Mouse (Mus musculus) mesoderm, embryonic 11.5 days (tissue): ENCODE data around the gene Thsd1.

Experiments
- DNase-seq: peaks from one replicate; pipeline ENCODE4 v3.0.0-alpha.2; 2012; ENCODE audit warnings: low read depth, low spot score

Gene Thsd1

DNA sequence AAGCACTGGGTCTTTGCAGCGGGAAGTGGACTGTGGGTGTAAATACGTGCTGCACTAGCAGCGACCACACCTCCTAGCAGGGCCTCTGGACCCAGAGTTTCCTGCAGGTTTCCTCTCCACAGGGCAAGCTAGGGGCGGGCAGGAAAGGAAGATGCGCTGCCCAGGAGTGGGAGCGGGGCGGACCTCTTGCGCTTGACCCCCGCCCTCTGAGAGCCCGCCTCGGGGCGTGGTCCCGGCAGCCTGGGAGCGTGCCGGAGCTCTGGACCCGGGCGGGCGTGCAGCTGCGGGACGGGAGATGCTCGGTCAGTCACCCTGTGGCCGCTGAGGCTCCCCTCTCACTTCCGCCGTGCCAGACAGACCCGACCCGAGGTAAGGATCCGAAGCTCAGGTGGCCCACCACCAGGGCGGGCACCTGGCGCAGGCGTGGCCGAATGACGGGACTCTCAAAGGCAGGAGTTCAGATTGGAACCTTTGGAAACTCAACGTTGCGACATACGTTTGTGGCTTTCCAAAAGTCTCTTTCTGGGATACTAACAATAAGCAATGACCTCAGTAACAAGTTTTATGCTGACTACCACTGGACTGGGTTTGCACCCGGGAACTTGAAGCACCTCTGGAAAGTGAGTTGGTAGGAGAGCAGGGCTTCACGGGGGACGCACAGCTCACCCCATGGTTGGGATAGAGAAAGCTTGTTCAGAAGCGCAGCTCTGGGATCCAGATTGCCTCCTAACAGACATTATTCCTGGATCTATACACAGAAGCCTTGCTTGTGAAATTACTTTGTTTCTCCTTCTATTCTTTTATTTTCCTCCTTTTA is at the start of gene Thsd1:
Gene Thsd1, plus strand, starts transcription at position 253 of the 817 bp plus-strand sequence.
- DNase-seq = peak; percentile 64

DNA sequence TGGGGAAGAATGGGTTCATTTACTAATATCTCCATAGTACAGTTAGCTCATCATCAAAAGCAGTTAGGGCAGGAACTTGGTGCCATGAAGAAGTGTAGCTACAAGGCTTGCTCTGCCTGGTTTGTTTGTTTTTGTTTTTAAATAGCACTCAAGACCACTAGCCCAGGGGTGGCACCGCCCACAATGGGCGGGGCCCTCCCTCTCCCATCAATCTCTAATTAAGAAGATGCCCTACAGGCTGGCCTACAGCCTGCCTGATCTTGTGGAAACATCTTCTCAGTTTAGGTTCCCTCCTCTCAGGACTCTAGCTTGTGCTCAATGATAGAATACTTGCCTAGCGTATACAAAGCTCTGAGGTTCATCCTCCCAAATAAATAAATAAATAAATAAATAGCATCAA is 42.2 kb upstream of the Thsd1 start:
- DNase-seq = peak; percentile 62

DNA sequence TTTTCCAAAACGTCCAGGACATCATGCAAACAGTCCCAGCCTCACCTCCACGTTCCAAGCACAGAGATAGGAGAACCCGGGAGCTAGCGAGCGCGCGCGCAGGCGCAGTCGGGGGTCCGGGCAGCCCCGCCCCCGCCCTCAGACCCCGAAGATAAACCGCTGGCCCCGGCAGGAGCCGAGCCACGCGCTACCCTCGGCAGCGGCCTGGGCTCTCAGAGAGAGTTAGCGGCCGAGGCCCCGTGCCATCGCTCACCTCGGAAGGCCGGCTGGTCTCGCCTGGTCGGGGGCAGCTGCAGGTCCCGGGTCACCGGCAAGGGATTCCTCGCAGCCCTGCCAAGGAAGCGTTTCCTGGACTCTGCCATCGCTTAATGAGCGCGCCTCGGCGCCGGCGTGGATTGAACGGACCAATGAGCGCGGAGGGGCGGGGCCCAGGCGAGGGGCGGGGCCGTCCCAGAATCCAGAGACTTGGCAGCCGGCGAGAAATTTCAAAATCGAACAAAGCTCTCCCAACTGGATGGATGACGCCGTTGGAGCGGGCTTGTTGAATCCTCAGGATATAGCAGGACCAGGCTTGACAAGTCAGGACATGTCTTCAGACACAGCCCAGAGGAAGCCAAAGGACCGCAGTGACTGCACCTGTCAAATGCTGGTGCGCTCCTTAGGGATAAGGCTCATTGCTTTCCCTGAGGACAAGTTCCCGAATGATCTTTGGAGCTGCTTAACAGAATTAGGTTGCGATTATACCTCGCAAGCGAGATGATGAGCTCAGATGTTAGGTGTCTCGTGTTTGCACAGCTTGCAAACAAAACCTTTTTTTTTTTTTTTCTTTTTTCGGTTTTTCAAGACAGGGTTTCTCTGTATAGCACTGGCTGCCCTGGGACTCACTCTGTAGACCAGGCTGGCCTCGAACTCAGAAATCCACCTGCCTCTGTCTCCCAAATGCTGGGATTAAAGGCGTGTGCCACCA is 41.4 kb upstream of the Thsd1 start, which contains the start of gene Ckap2:
Gene Ckap2, minus strand, starts transcription at position 389 of the 967 bp plus-strand sequence.
- peak; percentile 94 for DNase-seq

DNA sequence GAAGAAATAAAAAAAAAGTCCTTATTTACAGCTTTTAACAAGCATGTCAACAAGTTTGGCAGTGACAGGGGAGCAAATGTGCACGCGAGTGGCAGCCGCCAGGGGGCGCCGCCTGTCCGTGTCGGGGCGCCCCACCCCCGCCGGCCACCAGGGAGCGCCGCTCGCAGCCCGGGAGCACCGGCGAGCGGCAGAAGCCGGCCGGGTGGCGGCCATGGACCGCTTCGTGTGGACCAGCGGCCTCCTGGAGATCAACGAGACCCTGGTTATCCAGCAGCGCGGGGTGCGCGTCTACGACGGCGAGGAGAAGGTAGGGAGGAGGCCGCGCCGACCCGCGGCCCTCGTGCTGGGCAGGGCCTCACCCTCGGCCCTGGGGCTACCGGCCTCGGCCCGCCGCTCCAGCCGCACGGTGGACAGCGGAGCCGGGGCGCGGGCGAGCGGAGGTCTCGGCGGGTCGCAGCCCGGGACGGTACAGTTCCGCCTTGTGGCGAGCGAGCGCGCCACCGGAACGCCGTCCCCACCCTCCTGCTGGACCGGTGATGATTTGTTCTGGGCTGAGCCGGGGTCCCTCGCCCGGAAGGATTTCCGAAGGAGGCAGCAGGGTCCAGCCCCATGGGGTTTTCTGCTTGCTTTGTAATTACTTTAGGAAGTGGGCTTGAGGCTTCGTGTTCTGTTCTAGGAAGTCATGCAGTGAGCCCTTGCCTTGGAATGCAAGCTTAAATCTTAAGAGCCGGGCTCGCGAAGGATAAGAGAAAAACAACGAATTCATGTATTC is 34.3 kb upstream of the Thsd1 start, which contains the start of gene Vps36:
Gene Vps36, plus strand, starts transcription at position 150 of the 772 bp plus-strand sequence.
- peak; percentile 92 for DNase-seq

- DNase-seq = no peak
Measured at GRCm38 (mm10) chr8:22193432-22194010, 33.6 kb upstream of the Thsd1 start.

DNA sequence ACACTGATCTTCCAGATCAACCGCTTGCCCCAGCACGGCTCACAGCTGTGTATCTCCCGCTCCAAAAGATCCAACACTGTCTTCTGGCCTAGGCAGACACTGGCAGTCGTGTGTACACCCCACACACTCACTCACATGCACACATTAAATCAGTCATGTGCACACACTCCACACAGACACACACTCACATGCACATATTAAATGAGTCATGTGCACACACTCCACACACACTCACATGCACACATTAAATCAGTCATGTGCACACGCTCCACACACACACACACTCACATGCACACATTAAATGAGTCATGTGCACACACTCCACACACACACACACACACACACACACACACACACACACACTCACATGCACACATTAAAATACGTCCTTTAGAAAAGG is 29.2 kb upstream of the Thsd1 start:
- DNase-seq = no peak

DNA sequence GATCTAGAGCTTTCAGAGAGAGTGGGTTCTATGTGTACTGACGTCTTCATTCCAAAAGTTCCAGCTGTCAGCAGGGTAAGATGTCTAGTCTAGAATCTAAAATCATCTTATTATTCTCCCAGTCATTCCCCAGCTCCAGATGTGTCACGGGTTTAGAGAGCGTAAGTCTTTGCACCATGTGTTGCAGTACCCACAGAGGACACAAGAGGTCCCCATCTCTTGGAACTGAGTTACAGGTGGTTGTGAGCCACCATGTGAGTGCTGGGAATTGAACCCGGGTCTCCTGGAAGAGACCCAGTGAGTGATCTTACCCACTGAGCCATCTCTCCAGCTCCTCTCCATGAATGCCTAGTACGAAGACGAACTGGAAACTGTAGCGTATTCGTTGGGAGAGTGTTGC is 27.6 kb upstream of the Thsd1 start:
- peak; percentile 4 for DNase-seq

- DNase-seq = no peak
Measured at GRCm38 (mm10) chr8:22207535-22207934, 19.6 kb upstream of the Thsd1 start.

DNA sequence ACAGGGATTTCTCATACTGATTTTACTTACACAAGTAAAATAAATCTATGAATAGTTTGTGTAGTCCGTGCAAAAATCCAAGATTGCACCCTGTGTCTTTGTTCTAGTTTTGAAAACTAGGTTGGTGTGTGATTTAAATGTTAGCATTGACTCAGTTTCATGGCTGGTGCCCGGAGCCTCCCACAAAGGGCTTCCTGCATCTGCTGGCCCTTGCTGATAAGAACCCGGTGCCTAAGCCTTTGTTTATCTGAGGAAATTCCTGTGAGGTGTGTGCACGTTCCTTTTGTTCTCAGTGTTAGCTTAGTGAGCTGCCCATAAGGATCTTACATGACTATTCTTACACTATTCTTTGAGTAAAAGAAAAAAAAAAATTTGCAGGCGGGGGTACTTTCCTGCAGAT is 18.1 kb upstream of the Thsd1 start:
- no peak for DNase-seq

GRCm38 (mm10) chr8:22214826-22215225 is 12.3 kb upstream of the Thsd1 start:
- no peak for DNase-seq

GRCm38 (mm10) chr8:22226361-22226760 is 752 bp upstream of the Thsd1 start:
- DNase-seq = no peak

- no peak for DNase-seq
Measured at GRCm38 (mm10) chr8:22228621-22229020, 1.5 kb downstream of the Thsd1 start.

DNA sequence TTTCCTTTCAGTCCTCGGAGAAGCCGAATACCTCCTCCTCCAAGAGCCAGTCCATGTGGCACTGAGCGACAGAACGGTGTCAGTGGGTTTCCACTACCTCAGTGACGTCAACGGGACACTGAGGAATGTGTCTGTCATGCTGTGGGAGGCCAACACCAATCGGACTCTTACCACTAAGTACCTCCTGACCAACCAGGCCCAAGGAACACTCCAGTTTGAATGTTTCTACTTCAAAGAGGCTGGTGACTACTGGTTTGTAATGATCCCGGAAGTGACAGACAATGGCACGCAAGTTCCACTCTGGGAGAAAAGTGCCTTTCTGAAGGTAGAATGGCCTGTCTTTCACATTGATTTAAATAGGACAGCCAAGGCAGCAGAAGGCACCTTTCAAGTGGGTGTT is 15.9 kb downstream of the Thsd1 start:
- DNase-seq = no peak

- DNase-seq = no peak
Measured at GRCm38 (mm10) chr8:22245663-22246062, 18.6 kb downstream of the Thsd1 start.

DNA sequence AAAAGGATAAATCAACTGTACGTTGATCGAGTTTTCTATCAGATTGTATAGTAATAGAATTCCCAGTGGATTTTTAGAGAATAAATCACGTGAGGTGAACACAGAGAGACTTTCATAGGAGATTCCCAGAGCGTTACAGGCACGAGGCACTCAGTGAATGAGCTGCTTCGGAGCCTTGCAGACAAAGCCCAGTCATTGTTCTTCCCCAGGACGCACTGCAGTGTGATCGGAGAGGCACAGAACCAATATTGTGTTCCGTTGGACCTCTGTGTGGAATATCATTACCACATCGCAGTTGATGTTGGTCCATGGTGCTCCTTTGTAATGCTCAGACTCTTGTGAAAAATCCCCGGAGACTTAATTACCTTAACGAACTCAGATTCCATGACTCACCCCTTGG is 20.8 kb downstream of the Thsd1 start:
- DNase-seq = no peak

GRCm38 (mm10) chr8:22249080-22249479 is 22.0 kb downstream of the Thsd1 start:
- no peak for DNase-seq

DNA sequence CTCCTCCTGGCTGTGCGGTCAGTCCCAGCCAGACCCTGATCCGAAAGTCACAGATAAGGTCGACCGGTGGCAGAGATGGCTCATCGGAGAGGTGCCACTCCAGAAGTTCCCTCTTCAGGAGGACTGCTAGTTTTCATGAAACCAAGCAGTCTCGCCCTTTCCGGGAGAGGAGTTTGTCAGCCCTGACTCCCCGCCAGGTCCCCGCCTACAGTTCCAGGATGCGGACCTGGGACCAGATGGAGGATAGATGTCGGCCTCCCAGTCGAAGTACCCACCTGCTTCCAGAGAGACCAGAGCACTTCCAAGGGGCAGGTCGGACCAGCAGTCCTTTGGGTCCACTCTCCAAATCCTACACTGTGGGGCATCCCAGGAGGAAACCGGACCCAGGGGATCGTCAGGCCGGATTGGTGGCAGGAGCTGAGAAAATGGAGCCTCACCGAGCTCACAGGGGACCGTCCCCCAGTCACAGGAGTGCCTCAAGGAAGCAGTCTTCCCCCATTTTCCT is 31.9 kb downstream of the Thsd1 start:
- DNase-seq = no peak

GRCm38 (mm10) chr8:22259531-22259930 is 32.4 kb downstream of the Thsd1 start:
- no peak for DNase-seq

DNA sequence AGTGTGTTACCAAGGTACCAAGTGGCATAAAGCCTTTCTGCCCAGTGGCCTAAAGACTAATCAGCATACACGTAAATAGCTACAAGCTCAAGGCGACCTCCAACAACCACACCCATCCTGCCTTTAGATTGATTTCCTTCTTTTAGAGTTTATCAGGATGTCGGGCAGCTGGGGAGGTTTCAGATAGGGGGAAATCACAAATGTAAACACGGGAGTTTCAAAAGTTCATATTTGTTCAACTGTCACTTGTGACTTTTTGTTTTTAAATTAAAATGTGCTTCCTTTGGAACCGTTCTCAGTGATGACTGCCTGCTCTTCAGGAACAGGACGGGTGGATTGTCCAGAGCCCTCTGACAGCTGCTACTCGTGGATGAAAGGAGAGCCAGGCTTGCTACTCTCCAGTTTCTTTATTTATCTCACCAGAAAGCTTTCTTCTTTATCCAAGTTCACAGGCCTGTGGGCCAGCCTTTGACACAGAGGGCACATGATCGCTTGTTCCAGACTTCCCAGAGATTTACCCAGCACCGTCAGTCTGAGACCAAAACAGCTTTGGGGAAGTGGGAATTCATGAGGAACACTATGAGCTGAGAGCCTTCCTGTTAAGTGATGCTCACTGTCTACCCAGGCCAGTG is 33.1 kb downstream of the Thsd1 start:
- no peak for DNase-seq

GRCm38 (mm10) chr8:22262267-22262666 is 35.2 kb downstream of the Thsd1 start:
- no peak for DNase-seq
